ENCODE assay signal across 18 mouse cellular contexts in genomic region chr3:96485361-96485760, GRCm38 (mm10). TPM values are rescaled to one million over a fixed set of nuclear protein-coding genes. Genes with fewer than 3 reads are reported as not detected.
DNase-seq lines count a peak whose midpoint lies in the region; ATAC-seq and TF ChIP-seq lines count a peak whose summit lies in the region.
"Had no signal": no experiment of that assay in that cellular context is flagged by ENCODE, and none has a peak within 500 bp of the region (broad histone marks: within the 10 kb centered on the region; RNA-seq: fewer than 3 reads in every experiment).

No protein-coding gene starts in this region.

- no peak for TF ChIP-seq RAD21 in MEL (IDR thresholded peaks at IDR 0.05; ENCODE audit: low read depth, low read length)

- peak; percentile 49 to 89; a peak in 2 of 4 replicates for TF ChIP-seq POLR2A in MEL (IDR thresholded peaks at IDR 0.05; ENCODE audit: control insufficient read depth in 1 of 2, insufficient read depth in 1 of 2, low read depth in 1 of 2, low read length in 2 of 2, poor library complexity in 1 of 2)

- no peak overlapping the region for H3K4me3 ChIP-seq in heart, embryonic 14.5 days (ENCODE audit: control insufficient read depth in 1 of 2, insufficient read depth in 1 of 2, low read depth in 1 of 2, low read length in 2 of 2)
- H3K4me3 ChIP-seq in lung, embryonic 16.5 days (ENCODE audit: low read length), result no peak overlapping the region
- peak overlapping the region; percentile 16 to 41; a peak in 3 of 4 replicates for H3K4me3 ChIP-seq in MEL (ENCODE audit: control insufficient read depth in 1 of 2, insufficient read depth in 1 of 2, low read depth in 2 of 2, low read length in 2 of 2)
- no peak overlapping the region for H3K4me3 ChIP-seq in liver, embryonic 12.5 days
- H3K4me3 ChIP-seq: forebrain, embryonic 13.5 days; hindbrain, embryonic 15.5 days; layer of hippocampus, adult 2 months had no signal

- TF ChIP-seq CTCF in MEL (IDR thresholded peaks at IDR 0.05 in 2 of 3, conservative IDR thresholded peaks at IDR 0.05 in 1 of 3; ENCODE audit: control insufficient read depth in 1 of 3, insufficient read depth in 1 of 3, low read depth in 2 of 3, low read length in 3 of 3, poor library complexity in 1 of 3, severe bottlenecking in 1 of 3), result no peak

- ATAC-seq in heart, embryonic 14.5 days (ENCODE audit: insufficient number of reproducible peaks, insufficient read depth, low FRiP score, low read depth), result no peak
- no peak for ATAC-seq in lung, embryonic 16.5 days (ENCODE audit: low read depth)
- ATAC-seq in liver, embryonic 12.5 days, result no peak

- TF ChIP-seq EP300 in MEL (IDR thresholded peaks at IDR 0.05; ENCODE audit: low read depth in 1 of 2, low read length in 2 of 2), result no peak

- H3K27me3 ChIP-seq in heart, embryonic 14.5 days (ENCODE audit: control insufficient read depth, insufficient read depth, low read length), result no peaks in the 10 kb centered on the region; the same call in 1 of the 2 replicates
- H3K27me3 ChIP-seq in lung, embryonic 16.5 days (ENCODE audit: control insufficient read depth, insufficient read depth, low read depth, low read length), result no peaks in the 10 kb centered on the region
- no peaks in the 10 kb centered on the region for H3K27me3 ChIP-seq in MEL (ENCODE audit: control insufficient read depth in 1 of 2, insufficient read depth in 2 of 2, low read length in 2 of 2)
- H3K27me3 ChIP-seq in liver, embryonic 12.5 days (replicated peaks), result peaks cover 8% of the 10 kb centered on the region; the same call in 1 of the 2 replicates

- no peaks in the 10 kb centered on the region for H3K36me3 ChIP-seq in heart, embryonic 14.5 days (ENCODE audit: control insufficient read depth, insufficient read depth, low read length)
- no peaks in the 10 kb centered on the region for H3K36me3 ChIP-seq in lung, embryonic 16.5 days (ENCODE audit: control insufficient read depth, insufficient read depth, low read length)
- H3K36me3 ChIP-seq in MEL (ENCODE audit: control insufficient read depth in 1 of 2, insufficient read depth in 2 of 2, low read length in 2 of 2), result peaks cover 0 to 12% of the 10 kb centered on the region in 2 experiments; a peak in 2 of 4 replicates
- no peaks in the 10 kb centered on the region for H3K36me3 ChIP-seq in liver, embryonic 12.5 days
- H3K36me3 ChIP-seq: hindbrain, embryonic 15.5 days had no signal

- DNase-seq in heart, adult 18-20 months, result no peak
- DNase-seq in lung, postnatal 36 days, result no peak
- DNase-seq in MEL (ENCODE audit: low read depth, low spot score), result peak; percentile 73
- DNase-seq in ovary, postnatal 10 days (ENCODE audit: low spot score), result no peak
- no peak for DNase-seq in layer of hippocampus, adult 8-10 months (ENCODE audit: low spot score in 2 of 2)
- DNase-seq: adrenal gland, postnatal 36 days; cerebellum, adult 11-12 months; spleen, adult 18-20 months; thymus, postnatal 14 days had no signal

- peak overlapping the region; percentile 59 for H3K9ac ChIP-seq in heart, embryonic 14.5 days (ENCODE audit: low read length)
- no peak overlapping the region for H3K9ac ChIP-seq in lung, embryonic 16.5 days (ENCODE audit: low read length)
- H3K9ac ChIP-seq in MEL (ENCODE audit: control insufficient read depth, low read depth, low read length, poor library complexity, severe bottlenecking), result peak overlapping the region; percentile 55
- peak overlapping the region; percentile 53 for H3K9ac ChIP-seq in liver, embryonic 12.5 days
- H3K9ac ChIP-seq: forebrain, embryonic 13.5 days; hindbrain, embryonic 15.5 days had no signal

- H3K79me2 ChIP-seq in MEL (ENCODE audit: control insufficient read depth, insufficient read depth, low read length, poor library complexity), result no peaks in the 10 kb centered on the region

- WGBS in heart, embryonic 14.5 days, result 72% methylated on average over 2 of the region's 2 CpGs
- 85% methylated on average over 2 of the region's 2 CpGs for WGBS in lung, embryonic 16.5 days
- 81% methylated on average over 2 of the region's 2 CpGs for WGBS in liver, embryonic 12.5 days (ENCODE audit: insufficient replicate concordance)

- peak overlapping the region; percentile 38 for H3K4me2 ChIP-seq in heart, embryonic 14.5 days (ENCODE audit: low read length)
- 0 out of 2 replicates have a peak overlapping the region, but pooled peaks have one; percentile 16 for H3K4me2 ChIP-seq in lung, embryonic 16.5 days (ENCODE audit: low read depth, low read length)
- H3K4me2 ChIP-seq in liver, embryonic 12.5 days, result peak overlapping the region; percentile 55
- H3K4me2 ChIP-seq: forebrain, embryonic 13.5 days; hindbrain, embryonic 15.5 days had no signal

- peaks cover 4 to 18% of the 10 kb centered on the region in 2 experiments for H3K4me1 ChIP-seq in heart, embryonic 14.5 days (ENCODE audit: control insufficient read depth in 2 of 2, insufficient read depth in 2 of 2, low read length in 2 of 2)
- peaks cover 8% of the 10 kb centered on the region; the same call in 1 of the 2 replicates for H3K4me1 ChIP-seq in lung, embryonic 16.5 days (replicated peaks; ENCODE audit: control insufficient read depth, insufficient read depth, low read length)
- peaks cover 0 to 5% of the 10 kb centered on the region in 2 experiments; a peak in 3 of 4 replicates for H3K4me1 ChIP-seq in MEL (ENCODE audit: control insufficient read depth in 1 of 2, insufficient read depth in 2 of 2, low read length in 2 of 2)
- peaks cover 23% of the 10 kb centered on the region for H3K4me1 ChIP-seq in liver, embryonic 12.5 days

- H3K27ac ChIP-seq in heart, embryonic 14.5 days (replicated peaks in 1 of 2; ENCODE audit: control insufficient read depth in 1 of 2, insufficient read depth in 1 of 2, low read depth in 2 of 2, low read length in 2 of 2), result peak overlapping the region; percentile 7 to 32; a peak in 2 of 4 replicates
- no peak overlapping the region for H3K27ac ChIP-seq in lung, embryonic 16.5 days (ENCODE audit: low read length)
- H3K27ac ChIP-seq in MEL (ENCODE audit: control insufficient read depth, low read depth, low read length), result peak overlapping the region; percentile 12; the same call in 1 of the 2 replicates
- H3K27ac ChIP-seq in liver, embryonic 12.5 days, result peak overlapping the region; percentile 43
- H3K27ac ChIP-seq: forebrain, embryonic 13.5 days; hindbrain, embryonic 15.5 days; layer of hippocampus, adult 2 months had no signal

- H3K9me3 ChIP-seq in heart, embryonic 14.5 days (ENCODE audit: control insufficient read depth, low read length), result no peaks in the 10 kb centered on the region
- no peaks in the 10 kb centered on the region for H3K9me3 ChIP-seq in lung, embryonic 16.5 days (ENCODE audit: control insufficient read depth, low read length)
- H3K9me3 ChIP-seq in MEL (replicated peaks; ENCODE audit: insufficient read depth, low read length), result no peaks in the 10 kb centered on the region
- H3K9me3 ChIP-seq in liver, embryonic 12.5 days (replicated peaks), result no peaks in the 10 kb centered on the region
- H3K9me3 ChIP-seq: forebrain, embryonic 13.5 days; hindbrain, embryonic 15.5 days had no signal

TF ChIP-seq in MEL, 35 proteins besides CTCF, POLR2A, EP300 and RAD21:
- no peak for TF ChIP-seq RCOR1 (IDR thresholded peaks at IDR 0.05; ENCODE audit: low read depth, low read length)
- peak; percentile 30; the same call in 1 of the 2 replicates for TF ChIP-seq ZMIZ1 (IDR thresholded peaks at IDR 0.05; ENCODE audit: low read depth, low read length)
- no peak for TF ChIP-seq MEF2A (IDR thresholded peaks at IDR 0.05; ENCODE audit: extremely low read depth, insufficient replicate concordance, low read depth, low read length, poor library complexity, severe bottlenecking)
TF ChIP-seq in MEL: peak in this region for 1.

RNA-seq across cellular contexts. Expression of gene BC107364, which starts 33.3 kb away (rescaled TPM):
- polyA plus RNA-seq in heart, embryonic 14.5 days (2014; fragmentation: Nextera tagmentation; extraction: Ambion mirVana), result 0.66 and 1.0 TPM in 2 replicates
- total RNA-seq in heart, adult 18-20 months (2021), result not detected
- polyA plus RNA-seq in lung, embryonic 16.5 days (2015; fragmentation: Nextera tagmentation; extraction: Ambion mirVana), result 0.30 and 0.34 TPM in 2 replicates
- not detected in 2 replicates for total RNA-seq in MEL (2012; rRNA removed)
- polyA plus RNA-seq in MEL (2012; ENCODE audit: insufficient read depth in 1 of 2, insufficient read length in 2 of 2, low read depth in 1 of 2, low replicate concordance in 2 of 2, missing spikeins in 1 of 2), result under 1 TPM in 1 of 2 experiments, not detected in 1; 0.17 TPM
- polyA plus RNA-seq in liver, embryonic 12.5 days (2016; fragmentation: Nextera tagmentation; extraction: Ambion mirVana), result not detected in 2 replicates
- total RNA-seq in layer of hippocampus, adult 8-10 months (2022), result not detected
- total RNA-seq: adrenal gland, postnatal 36 days; gastrocnemius, adult 8-10 months; layer of hippocampus, adult 2 months; left cerebral cortex, postnatal 25 days had no signal
- polyA plus RNA-seq: forebrain, embryonic 13.5 days; hindbrain, embryonic 15.5 days; neural tube, embryonic 14.5 days had no signal

RNA-seq across cellular contexts. Expression of gene Hfe2, which starts 39.6 kb away (rescaled TPM):
- 10.8 and 11.7 TPM in 2 replicates for polyA plus RNA-seq in heart, embryonic 14.5 days (2014; fragmentation: Nextera tagmentation; extraction: Ambion mirVana)
- total RNA-seq in heart, adult 18-20 months (2021), result 100 to 1,000 TPM; 279 to 290 TPM
- 0.57 and 1.1 TPM in 2 replicates for polyA plus RNA-seq in lung, embryonic 16.5 days (2015; fragmentation: Nextera tagmentation; extraction: Ambion mirVana)
- not detected in 2 replicates for total RNA-seq in MEL (2012; rRNA removed)
- not detected for polyA plus RNA-seq in MEL (2012; ENCODE audit: insufficient read depth in 1 of 2, insufficient read length in 2 of 2, low read depth in 1 of 2, low replicate concordance in 2 of 2, missing spikeins in 1 of 2)
- 0.68 and 0.98 TPM in 2 replicates for polyA plus RNA-seq in liver, embryonic 12.5 days (2016; fragmentation: Nextera tagmentation; extraction: Ambion mirVana)
- total RNA-seq in layer of hippocampus, adult 8-10 months (2022), result under 1 TPM in 2 of 4 experiments, not detected in 2; 0.16 to 0.22 TPM
- total RNA-seq: adrenal gland, postnatal 36 days had no signal

Comparison
In these comparisons a context has a peak if more than half of its experiments do, and no peak if none do; other contexts are left out.
1. H3K4me3 ChIP-seq: peak in MEL (2 of 2); none in heart, embryonic 14.5 days (0 of 2), lung, embryonic 16.5 days (single experiment) and liver, embryonic 12.5 days (single experiment).
2. Peak in every context shown above with its lines, with median percentiles within 50 percentile points of each other: H3K4me2 ChIP-seq.